Mouse (Mus musculus): ENCODE data around the gene Rundc3a. TPM values are rescaled to one million over a fixed set of nuclear protein-coding genes. Genes with fewer than 3 reads are reported as not detected.
"Not testable (repeated sequence)": the region's sequence is repeated elsewhere in the genome, so short reads cannot be mapped to it uniquely, and the experiment has no call there.

Rundc3a gene
- polyA plus RNA-seq, 1 experiment = 2.8 TPM

GRCm38 (mm10) chr11:102386121-102386520 is 7.1 kb upstream of the Rundc3a start:
- H3K4me3 ChIP-seq (replicated peaks; ENCODE audit: extremely low read depth, low read depth, low read length) = no peak overlapping the region
- no peaks in the 10 kb centered on the region for H3K4me1 ChIP-seq (ENCODE audit: control insufficient read depth, insufficient read depth, low read length)
- TF ChIP-seq POLR2A (IDR thresholded peaks at IDR 0.05; ENCODE audit: borderline replicate concordance, extremely low read depth, low read depth, low read length) (no peak), CTCF (IDR thresholded peaks at IDR 0.05; ENCODE audit: insufficient read depth, low read length) (no peak)
- 40% methylated on average over 5 of the region's 5 CpGs for WGBS
- no peak for DNase-seq

GRCm38 (mm10) chr11:102389436-102389835 is 3.8 kb upstream of the Rundc3a start:
- WGBS = 81% methylated on average over 4 of the region's 5 CpGs

GRCm38 (mm10) chr11:102392441-102393237 is 564 bp upstream of the Rundc3a start:
- TF ChIP-seq CTCF (IDR thresholded peaks at IDR 0.05; ENCODE audit: insufficient read depth, low read length) (no peak), POLR2A (IDR thresholded peaks at IDR 0.05; ENCODE audit: borderline replicate concordance, extremely low read depth, low read depth, low read length) (no peak)
- WGBS = 16% methylated on average over 15 of the region's 15 CpGs
- Histone ChIP-seq H3K4me1 (ENCODE audit: control insufficient read depth, insufficient read depth, low read length) (no peaks in the 10 kb centered on the region), H3K4me3 (replicated peaks; ENCODE audit: extremely low read depth, low read depth, low read length) (peak overlapping the region; percentile 33)
- no peak for DNase-seq

More at GRCm38 (mm10) chr11:102389436-102389835, 3.8 kb upstream of the Rundc3a start:
- H3K4me3 ChIP-seq (replicated peaks; ENCODE audit: extremely low read depth, low read depth, low read length); DNase-seq; H3K4me1 ChIP-seq (ENCODE audit: control insufficient read depth, insufficient read depth, low read length): not testable (repeated sequence)

- Histone ChIP-seq H3K4me3 (replicated peaks; ENCODE audit: extremely low read depth, low read depth, low read length) (peak overlapping the region; percentile 7), H3K4me1 (ENCODE audit: control insufficient read depth, insufficient read depth, low read length) (no peaks in the 10 kb centered on the region)
- WGBS = 6% methylated on average over 17 of the region's 17 CpGs
- no peak for DNase-seq
- no peak for TF ChIP-seq CTCF (IDR thresholded peaks at IDR 0.05; ENCODE audit: insufficient read depth, low read length)
- TF ChIP-seq POLR2A (IDR thresholded peaks at IDR 0.05; ENCODE audit: borderline replicate concordance, extremely low read depth, low read depth, low read length) = no peak
These were observed 667 bp downstream of the Rundc3a start for GRCm38 (mm10) chr11:102393719-102394420.

GRCm38 (mm10) chr11:102394421-102395124 is 1.4 kb downstream of the Rundc3a start:
- no peaks in the 10 kb centered on the region for H3K4me1 ChIP-seq (ENCODE audit: control insufficient read depth, insufficient read depth, low read length)
- WGBS = 77% methylated on average over 9 of the region's 9 CpGs
- TF ChIP-seq CTCF (IDR thresholded peaks at IDR 0.05; ENCODE audit: insufficient read depth, low read length) (no peak), POLR2A (IDR thresholded peaks at IDR 0.05; ENCODE audit: borderline replicate concordance, extremely low read depth, low read depth, low read length) (no peak)
- no peak for DNase-seq
- H3K4me3 ChIP-seq (replicated peaks; ENCODE audit: extremely low read depth, low read depth, low read length) = no peak overlapping the region

- H3K4me3 ChIP-seq (replicated peaks; ENCODE audit: extremely low read depth, low read depth, low read length) = no peak overlapping the region
- DNase-seq = no peak
- TF ChIP-seq POLR2A (IDR thresholded peaks at IDR 0.05; ENCODE audit: borderline replicate concordance, extremely low read depth, low read depth, low read length) (no peak), CTCF (IDR thresholded peaks at IDR 0.05; ENCODE audit: insufficient read depth, low read length) (no peak)
- 15% methylated on average over 5 of the region's 5 CpGs for whole genome bisulfite sequencing
- no peaks in the 10 kb centered on the region for H3K4me1 ChIP-seq (ENCODE audit: control insufficient read depth, insufficient read depth, low read length)
These were observed 2.0 kb downstream of the Rundc3a start for GRCm38 (mm10) chr11:102395250-102395649.

- TF ChIP-seq POLR2A (IDR thresholded peaks at IDR 0.05; ENCODE audit: borderline replicate concordance, extremely low read depth, low read depth, low read length) (no peak), CTCF (IDR thresholded peaks at IDR 0.05; ENCODE audit: insufficient read depth, low read length) (no peak)
- no peak for DNase-seq
- WGBS = 48% methylated on average over 6 of the region's 6 CpGs
- H3K4me1 ChIP-seq (ENCODE audit: control insufficient read depth, insufficient read depth, low read length) = no peaks in the 10 kb centered on the region
- H3K4me3 ChIP-seq (replicated peaks; ENCODE audit: extremely low read depth, low read depth, low read length) = no peak overlapping the region
These were observed 3.1 kb downstream of the Rundc3a start for GRCm38 (mm10) chr11:102396263-102396662.

GRCm38 (mm10) chr11:102396671-102397141 is 3.5 kb downstream of the Rundc3a start:
- TF ChIP-seq POLR2A (IDR thresholded peaks at IDR 0.05; ENCODE audit: borderline replicate concordance, extremely low read depth, low read depth, low read length) = no peak
- no peak for TF ChIP-seq CTCF (IDR thresholded peaks at IDR 0.05; ENCODE audit: insufficient read depth, low read length)
- no peak for DNase-seq
- WGBS = 69% methylated on average over 7 of the region's 7 CpGs
- no peaks in the 10 kb centered on the region for H3K4me1 ChIP-seq (ENCODE audit: control insufficient read depth, insufficient read depth, low read length)
- no peak overlapping the region for H3K4me3 ChIP-seq (replicated peaks; ENCODE audit: extremely low read depth, low read depth, low read length)

- no peak for TF ChIP-seq CTCF (IDR thresholded peaks at IDR 0.05; ENCODE audit: insufficient read depth, low read length)
- Histone ChIP-seq H3K4me1 (ENCODE audit: control insufficient read depth, insufficient read depth, low read length) (no peaks in the 10 kb centered on the region), H3K4me3 (replicated peaks; ENCODE audit: extremely low read depth, low read depth, low read length) (no peak overlapping the region)
- 69% methylated on average over 20 of the region's 20 CpGs for WGBS
- DNase-seq = no peak
These were observed 5.0 kb downstream of the Rundc3a start for GRCm38 (mm10) chr11:102398007-102398825.

Data from lung, adult 2 months (tissue).